Mouse (Mus musculus): ENCODE data around the gene Eapp. TPM values are rescaled to one million over a fixed set of nuclear protein-coding genes. Genes with fewer than 3 reads are reported as not detected.

Gene Eapp
- total RNA-seq, 2 experiments from 2014 or later = 27.5 to 33.6 TPM

DNA sequence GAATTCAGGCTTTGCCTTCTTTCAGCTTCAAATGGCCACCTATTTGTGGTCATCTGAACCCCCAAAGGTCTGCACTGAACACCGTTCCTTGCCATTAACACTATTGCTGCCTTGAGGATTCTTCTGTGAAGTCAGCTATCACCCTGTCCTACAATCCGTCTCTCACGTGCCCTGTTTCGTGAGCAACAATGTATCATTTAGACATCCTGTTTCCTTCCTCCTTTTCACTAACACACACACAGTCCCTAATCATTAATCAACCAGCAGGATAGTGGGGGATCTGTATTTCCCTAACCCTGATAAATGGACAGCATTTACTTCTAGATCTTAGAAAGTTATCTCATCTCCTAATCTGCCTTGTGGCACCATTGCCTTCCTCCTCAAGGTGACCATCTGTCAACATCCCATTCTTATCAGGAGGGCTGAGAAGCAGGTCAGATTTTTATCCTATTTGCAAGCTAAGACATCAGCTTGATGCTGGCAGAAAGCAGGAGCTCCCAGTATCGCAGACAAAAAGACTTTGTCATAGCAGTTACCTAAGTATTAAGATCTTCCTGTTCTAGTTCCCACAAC lies 52.3 kb downstream of the Eapp start:
- intact Hi-C loops (cut with DNase I) = no loop called here
- no peak for DNase-seq

DNA sequence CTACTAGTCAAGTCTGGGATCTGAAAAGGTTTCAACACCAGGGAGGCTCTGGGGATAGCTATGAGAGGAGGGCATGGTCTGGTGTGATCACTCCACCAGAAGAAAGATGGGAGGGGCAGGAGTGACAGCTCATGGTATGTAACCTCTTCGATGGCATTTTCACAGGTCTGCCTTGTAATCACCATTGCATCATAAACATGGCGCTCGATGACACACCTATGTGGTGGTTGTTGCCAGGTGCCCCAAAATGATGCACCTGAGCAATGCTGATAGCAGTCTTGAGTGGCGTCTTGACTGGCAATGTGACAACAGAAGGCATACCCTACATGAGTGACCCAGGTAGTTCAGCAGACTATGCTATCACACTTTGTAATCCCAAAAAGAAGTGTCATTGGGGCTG lies 54.3 kb downstream of the Eapp start:
- intact Hi-C loops (cut with DNase I) = no loop called here
- no peak for DNase-seq

DNA sequence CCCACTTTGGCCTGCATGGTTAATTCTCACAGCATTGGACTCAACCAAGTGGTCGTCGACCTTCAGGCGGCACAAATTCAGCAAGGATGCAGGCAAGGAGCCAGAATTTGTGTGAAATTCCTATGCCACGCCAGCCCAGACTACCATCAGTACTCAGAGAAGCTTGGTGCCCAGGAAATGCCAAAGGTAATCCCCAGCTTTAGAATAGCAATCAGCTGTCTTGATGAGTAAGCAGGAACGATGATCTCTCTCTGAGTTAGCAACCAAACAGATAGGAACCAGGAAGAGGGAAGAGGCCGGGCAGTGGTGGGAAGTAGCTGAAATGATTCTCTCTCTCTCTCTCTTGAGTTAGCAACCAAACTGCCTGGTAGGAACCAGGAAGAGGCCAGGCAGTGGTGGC lies 55.4 kb downstream of the Eapp start:
- no peak for DNase-seq
- intact Hi-C loops (cut with DNase I) = no loop called here

DNA sequence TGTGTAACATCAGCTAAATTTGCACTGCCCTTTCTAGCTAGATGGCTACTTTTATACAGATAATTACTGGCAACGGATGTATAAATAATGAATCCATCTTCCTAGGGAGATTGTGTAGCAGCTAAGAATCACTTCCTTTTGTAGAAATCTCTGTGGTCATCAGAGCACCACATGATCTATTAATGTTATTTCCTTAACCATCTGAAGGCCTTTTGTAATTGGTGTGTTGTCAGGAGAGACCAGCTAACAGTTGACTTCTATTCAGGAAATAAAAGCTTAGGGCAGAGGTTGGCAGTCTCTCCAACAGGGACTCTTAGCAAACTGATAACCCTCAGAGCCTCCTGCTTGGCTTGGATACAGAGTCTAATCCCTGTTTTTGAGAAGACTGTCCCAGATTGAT lies 58.7 kb downstream of the Eapp start:
- intact Hi-C loops (cut with DNase I) = no loop called here
- no peak for DNase-seq

DNA sequence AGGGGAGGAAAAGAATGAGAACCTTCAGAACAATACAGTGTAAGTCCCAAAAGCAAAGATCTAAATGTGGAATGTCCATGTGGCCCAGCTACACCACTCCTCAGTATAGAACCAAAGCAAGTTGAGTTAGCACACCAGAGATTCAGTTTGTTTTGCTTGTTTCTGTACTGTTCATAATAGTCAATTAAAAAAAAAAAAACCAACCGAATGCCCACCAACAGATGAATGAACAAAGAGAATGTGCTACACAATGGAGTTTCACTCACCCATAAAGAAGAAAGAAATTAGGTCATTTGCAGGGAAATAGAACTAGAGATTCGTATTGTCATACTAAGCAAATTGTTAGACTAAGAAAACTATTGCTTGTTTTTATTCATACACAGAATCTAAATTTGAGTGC lies 63.6 kb downstream of the Eapp start:
- no peak for DNase-seq
- intact Hi-C loops (cut with DNase I) = no loop called here

DNA sequence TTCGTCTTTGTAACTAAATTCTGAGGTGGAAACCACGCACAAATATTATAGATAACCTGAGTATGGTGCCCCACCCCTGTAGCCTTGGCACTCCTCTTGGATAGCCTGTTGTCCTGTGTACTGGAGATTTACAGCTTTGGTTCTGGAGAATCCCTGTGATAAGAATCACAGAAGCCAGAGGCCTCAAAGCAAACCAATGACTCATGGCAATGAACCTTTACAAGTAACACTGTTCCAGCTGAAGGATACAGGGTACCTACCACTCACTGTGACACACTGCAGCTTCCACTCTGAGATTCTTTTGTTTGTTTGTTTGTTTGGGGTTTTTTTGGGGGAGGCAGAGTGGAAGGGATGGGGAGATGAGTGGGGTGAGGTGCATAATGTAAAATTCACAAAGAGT lies 73.8 kb downstream of the Eapp start:
- no peak for DNase-seq
- intact Hi-C loops (cut with DNase I) = no loop called here

Small RNA genes within 50 kb of the gene (microRNA-seq; reads per million reads assigned to microRNA genes)
- 0 reads per million in 2 experiments for gene Mir1892

Other genes starting within 250 kb of the Eapp start
- gene Sptssa, start 39.3 kb downstream of the Eapp start, total RNA-seq (2021) = 10 to 100 TPM; 45.7 to 49.2 TPM
- gene Snx6, start 99.8 kb upstream of the Eapp start, total RNA-seq (2021) = 10 to 100 TPM; 49.7 to 52.9 TPM
- 100 to 1,000 TPM; 412 to 465 TPM for gene Cfl2, start 167.0 kb upstream of the Eapp start, total RNA-seq (2021)